Mouse (Mus musculus) left cerebral cortex, adult 11 months (tissue): ENCODE results near the gene Atp13a4.

Experiments
- DNase-seq: peaks from one replicate; pipeline ENCODE4 v3.0.0; 2022; ENCODE audit warnings: low spot score

Atp13a4 gene

DNA sequence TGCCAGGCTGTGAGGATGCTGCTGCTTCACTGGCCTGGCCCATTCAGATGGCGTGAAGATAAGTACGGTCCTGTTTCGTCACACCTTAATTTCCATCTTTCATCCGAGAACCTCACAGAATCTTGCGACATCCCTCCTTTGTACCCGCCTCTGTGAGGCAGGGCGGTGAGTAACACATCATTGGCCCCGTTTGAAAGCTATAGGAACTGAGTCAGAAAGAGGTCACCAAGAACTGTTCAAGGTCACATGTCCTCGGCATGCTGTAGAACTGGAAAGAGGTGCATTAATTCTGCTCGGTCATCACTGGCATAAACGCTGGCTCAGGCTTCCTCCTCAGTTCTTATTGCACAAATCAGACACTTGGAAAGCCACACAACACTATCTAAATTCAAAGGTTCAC, at the start of gene Atp13a4:
TSS of gene Atp13a4 (minus strand) at position 36 of the 400 bp plus-strand sequence.
- DNase-seq = no peak

DNA sequence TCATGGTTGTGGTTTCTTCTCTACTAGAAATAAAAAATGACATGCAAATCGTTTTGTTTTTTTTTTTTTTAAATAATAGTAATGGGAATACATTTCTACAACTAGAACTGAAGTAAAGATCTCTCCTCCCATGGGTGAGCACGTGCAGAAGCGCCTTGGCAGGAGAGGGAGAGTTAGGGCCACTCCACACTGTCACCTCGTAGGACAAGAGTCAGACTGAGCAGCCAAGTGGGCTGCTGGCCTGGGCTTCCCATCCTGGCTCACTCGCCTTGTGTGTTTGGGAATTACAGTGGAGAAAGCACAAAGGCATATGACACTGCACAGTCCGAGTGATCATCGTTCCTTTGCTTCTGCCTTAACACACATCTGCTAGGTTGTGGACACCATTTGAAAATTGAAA, 47.5 kb upstream of the Atp13a4 start:
- DNase-seq = no peak

DNA sequence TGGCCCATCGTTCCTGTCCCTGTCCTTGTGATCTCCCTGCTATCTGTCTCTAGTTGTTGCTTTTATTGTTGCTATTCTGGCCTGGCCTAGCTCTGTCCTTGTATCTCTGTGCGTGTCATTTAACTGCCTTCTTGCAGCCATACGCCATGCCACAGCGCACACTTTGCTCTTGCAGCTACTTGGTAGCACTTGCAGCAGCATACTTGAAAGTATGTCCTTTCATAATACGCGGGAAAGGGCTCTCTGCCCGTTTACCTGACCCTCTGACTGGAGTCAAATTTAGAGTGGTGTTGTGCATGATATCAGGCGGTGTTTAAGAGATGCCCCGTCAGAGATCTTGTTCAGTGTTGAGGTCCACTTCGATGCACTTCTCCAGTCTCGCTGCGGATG, 35.1 kb upstream of the Atp13a4 start:
- DNase-seq = no peak

DNA sequence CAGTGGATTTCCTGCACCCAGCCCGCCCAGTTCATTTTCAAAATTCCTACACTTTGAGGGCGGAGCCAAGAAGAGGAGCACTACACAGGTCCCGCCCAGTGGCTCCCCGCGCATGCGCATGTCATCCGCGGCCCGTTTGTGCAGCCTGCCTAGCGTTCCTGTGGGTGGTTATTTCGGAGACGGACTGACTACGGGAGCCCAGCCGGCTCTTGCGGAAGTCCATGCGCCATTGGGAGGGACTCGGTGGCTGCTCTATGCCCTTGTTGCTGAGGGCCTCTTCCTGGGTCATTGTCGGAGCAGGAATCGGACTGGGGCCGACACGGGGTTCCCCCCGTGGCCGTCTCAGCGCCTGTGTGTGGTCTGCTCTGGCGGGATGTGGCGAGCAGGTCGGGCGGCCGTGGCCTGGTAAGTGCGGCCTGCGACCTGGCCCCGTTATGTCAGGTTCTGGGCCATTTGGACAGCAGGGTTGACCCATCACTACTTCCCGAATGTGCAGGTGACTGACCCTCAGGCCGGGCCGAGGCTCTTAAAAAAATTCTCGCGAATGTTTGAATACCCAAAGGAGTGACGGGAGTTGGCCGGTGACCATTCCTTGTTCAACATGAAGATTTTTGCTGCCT, 34.6 kb upstream of the Atp13a4 start, which contains the start of gene Opa1:
TSS of gene Opa1 (plus strand) at position 168 of the 620 bp plus-strand sequence.
- DNase-seq = peak; percentile 96

DNA sequence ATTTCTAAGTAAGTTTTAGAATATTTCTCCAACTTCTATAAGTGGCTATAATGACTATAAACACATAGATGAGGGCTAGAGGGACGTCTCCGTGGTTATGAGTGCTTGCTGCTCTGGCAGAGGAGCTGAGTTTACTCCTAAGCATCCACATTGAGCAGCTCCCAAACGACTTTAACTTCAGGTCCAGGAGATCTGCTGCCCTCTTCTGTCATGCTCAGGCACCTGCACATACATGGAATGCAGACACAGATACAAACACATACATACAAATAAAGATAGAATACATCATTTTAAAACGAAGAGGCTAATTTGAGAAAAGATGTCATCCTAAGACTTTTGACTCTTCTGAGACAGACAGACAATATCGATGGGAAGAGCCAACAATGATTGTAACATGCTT, 31.0 kb upstream of the Atp13a4 start:
- DNase-seq = no peak

DNA sequence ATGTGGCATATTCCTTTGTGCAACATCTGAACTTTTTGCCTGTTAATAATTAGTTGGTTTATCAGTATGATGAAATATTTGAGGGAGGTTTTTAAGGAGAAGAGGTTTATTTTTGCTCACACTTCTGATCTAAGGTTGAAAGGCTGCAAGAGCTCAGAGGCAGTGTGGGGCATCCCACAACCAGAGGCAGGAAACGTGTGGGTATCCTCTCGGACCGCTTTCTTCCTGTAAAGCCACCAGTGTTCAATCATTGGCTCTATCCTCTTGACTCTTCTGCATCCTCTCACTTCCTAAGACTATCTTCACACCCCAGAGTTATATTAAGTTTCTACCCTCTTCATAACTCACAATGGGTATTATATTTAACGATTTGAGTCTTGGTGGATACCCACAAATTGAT, 29.3 kb upstream of the Atp13a4 start:
- DNase-seq = no peak

DNA sequence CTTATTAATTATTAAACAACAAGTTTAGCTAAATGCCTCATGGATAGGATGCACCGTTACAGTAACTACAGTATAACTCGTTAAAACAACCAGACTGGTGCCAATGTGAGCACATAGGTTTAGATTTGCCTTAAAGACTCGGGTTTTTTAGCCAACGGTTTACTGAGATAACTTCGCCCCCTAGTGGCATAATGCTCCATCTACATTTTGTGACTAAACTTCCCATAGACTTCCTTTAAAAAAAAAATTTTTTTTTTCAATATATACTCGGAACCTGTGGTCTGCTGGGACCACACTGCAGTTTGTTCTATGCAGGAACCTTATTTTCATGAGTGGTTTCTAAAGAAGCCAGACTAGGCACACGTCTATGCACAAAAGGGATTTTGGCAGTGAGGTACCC, 16.2 kb upstream of the Atp13a4 start:
- peak; percentile 52 for DNase-seq

DNA sequence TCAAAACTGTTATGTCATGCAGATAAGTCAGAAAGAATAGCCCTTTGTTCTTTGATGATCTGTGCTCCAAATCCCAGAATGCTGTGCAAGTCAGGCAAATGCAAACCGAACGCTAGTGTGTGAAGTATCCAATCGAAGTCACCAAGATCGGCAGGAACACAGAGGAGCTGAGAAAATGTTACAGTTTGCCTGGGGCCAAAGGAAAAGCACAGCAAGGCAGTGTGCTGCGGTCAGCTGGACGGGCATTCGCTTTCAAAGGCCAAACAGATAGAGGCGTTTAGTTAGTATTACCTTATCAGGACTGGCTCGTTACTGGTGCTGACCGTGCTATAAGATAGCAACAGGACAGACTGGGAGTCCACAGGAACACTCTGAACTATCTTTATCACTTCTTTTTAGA, 15.8 kb upstream of the Atp13a4 start:
- no peak for DNase-seq

DNA sequence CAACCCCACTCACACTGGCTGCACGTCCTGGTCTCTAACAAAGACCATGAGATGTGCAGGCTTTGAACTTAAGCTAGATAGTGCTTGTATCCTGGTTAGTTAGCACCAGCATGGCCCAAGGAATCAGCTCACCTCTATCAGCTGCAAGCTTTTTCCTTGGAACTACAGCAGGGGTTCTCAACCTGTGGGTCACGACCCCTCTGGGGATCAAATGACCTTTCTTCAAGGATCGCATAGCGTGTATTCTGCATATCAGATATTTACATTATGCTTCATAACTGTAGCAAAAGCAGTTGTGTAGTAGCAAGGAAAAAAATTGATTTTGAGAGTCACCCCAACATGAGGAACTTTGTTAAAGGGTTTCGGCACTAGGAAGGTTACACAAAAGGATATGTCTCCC, 15.0 kb upstream of the Atp13a4 start:
- DNase-seq = no peak

DNA sequence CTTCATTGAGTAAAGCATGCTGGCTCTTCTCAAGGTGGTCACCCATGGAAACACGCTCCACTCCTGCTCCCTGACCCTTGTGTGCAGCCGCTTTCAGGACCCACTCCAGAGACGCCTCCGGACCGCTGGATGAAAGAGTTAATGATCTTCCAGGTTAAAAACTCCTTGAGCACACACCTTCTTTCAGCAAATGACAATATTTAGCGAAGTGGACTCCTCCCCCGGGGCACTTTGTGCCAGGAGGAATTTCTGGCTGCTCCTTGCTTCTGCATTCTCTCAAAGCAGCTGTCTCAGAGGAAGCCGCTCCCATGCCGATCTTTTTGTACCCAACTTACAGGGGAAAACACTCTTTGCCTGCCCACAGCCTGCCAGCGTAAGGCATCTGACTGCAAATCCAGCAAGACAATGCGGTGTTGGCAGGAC, 3.4 kb downstream of the Atp13a4 start:
- no peak for DNase-seq

DNA sequence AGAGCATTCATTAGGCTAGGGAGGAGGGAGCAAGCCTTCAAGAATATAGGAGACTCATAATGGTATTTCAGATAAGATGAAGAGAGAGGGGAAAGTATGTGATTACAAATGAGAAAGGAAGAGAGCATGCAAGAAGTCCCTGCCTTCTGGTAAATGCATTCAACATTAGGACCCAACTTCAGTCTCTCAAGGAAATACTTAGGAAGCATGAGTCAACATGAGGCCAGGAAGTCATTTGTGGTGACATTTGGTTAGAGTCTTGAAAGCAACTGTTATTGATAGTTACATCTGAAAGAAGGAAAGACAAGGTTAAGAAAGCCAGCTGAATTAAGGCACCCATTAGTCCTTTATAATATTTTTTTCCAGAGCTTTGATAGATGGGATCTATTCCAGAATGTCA, 4.8 kb downstream of the Atp13a4 start:
- DNase-seq = no peak

DNA sequence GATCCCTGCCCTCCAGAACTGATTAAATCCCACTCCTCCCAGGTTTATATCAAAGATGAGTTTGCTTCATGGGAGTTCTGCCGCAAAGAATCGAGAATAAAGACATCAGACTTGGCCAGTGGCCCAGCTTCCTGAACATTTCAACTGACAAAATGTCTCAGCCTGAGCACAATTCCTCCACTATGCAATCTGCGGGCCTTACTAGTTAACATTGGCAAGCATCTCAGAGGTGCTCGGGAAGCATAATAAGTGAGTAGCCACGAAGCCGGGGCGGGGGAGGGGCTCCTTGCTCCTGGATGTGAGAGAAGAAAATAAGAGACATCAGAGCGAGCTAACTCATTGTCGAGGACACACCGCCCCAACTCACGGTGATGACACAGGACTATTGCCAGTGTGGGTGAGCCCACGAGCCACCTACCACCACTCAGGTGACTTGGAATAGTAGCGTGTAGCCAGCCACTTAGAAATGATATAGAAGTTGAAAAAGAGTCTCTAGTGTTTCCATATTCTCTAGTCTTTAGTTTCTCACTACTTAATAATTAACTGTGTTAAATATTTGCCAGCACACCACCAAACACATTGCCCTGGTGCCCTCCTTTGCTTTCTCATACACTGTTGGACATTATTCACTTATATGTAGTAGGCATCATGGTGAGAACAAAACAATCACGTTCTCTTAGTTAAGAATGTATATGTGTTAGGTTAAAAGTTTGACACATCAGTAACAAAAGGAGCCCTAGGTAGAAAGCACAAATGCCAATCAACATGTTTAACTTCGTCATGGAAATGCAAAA, 8.1 kb downstream of the Atp13a4 start:
- DNase-seq = no peak

DNA sequence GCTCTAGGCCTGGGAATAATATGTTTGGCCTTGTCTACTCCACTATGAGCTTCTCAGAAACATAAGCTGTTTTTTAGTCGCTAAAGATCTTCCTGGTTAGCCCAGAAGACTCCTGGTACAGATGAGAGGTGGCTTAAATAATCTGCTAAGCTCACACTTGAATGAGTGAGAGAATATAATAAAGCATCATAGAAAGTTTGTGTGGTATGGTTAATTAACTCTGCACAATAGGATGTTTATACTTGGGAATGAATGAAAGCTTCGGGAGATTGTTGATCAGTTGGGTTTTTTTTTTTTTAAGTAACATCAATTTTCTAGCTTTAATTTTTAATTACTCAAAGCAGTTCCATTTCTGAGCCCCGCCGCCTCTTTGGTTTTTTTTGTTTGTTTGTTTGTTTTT, 8.8 kb downstream of the Atp13a4 start:
- DNase-seq = no peak

DNA sequence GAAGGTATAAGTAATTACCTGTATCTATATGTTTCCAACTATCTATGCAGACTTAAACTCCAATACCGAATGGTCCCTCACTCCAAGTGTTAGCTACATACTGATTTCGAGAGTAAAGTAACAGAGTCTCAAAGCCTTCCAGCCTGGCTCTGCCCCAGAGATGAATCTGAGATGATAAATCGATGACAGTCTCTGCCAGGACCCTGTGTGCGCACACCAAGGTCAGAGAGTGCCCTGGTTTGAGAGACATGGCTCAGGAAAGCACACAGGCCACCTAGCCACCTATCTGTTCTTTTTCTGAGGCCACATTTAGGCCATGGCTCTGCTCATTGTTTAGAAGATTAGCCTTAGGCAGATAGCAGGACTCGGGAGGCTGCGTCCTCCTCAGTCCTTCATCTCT, 11.0 kb downstream of the Atp13a4 start:
- no peak for DNase-seq

DNA sequence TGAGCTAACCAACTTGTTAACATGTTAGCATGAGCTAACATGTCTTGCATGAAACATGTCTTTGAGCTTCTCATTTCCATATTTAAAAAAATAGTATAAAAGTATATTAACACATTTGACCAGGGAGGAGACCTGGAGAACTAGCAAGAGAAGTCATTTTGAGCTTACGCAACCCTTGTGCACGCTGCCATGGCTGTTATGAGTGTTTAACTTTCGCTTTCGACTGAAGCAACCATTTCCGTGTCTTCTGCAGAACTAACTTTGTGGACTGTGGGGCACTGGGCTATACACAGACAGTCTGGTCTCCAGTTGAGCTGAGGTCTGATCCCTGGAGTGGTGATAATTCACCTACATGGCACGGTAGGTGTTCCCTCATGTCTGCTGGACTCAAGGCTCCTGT, 17.6 kb downstream of the Atp13a4 start:
- no peak for DNase-seq

DNA sequence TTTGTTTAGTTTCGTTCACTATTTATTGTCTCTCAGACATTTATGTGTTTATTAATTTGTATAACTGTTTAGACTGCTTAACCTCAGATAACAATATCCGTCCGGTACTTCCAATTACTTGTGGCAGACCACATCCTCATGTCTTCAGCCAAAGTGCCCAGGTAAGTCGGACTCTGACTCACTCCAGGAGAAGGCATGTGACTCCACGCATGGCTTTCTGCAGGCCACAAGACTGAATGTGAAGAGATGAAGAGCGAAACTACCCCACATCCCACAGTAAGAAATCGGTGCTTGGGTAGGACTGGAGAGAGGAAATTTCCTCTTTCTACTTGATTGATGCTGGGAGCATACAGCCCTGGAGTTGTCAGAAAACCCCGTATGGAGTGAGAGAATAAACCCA, 18.1 kb downstream of the Atp13a4 start:
- no peak for DNase-seq

DNA sequence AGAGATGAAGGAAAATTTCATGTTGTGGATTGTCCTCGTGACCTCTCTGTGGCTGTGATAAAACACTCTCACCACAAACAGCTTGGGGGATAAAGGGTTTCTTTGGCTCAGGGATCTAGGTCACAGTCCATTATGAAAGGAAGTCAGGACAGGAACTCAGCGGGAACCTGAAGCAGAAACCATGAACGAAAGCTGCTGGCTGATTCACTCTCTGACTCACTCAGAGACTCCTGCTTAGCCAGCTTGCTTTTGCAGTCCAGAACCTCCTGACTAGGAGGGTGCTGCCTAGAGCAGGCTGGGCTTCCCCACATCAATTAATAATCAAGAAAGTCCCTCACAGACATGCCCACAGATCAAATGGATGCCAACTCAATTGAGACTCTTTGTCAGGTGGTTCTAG, 32.2 kb downstream of the Atp13a4 start:
- DNase-seq = no peak

DNA sequence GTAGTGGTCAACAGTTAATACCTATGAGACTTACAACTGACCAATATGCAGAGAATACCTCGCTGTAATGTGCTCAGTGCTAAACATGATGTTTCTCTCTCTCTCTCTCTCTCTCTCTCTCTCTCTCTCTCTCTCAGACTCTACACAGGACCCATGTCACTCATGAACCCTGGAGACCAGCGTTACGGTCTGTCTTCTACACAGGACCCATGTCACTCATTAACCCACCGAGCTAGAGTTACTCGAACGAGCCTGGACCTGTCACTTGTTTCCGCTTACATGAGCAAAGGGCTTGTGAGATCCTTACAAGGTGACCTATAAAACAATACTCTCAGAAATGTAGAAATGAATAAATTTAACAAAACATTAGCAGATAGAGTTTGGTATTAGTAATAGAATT, 33.9 kb downstream of the Atp13a4 start:
- no peak for DNase-seq

DNA sequence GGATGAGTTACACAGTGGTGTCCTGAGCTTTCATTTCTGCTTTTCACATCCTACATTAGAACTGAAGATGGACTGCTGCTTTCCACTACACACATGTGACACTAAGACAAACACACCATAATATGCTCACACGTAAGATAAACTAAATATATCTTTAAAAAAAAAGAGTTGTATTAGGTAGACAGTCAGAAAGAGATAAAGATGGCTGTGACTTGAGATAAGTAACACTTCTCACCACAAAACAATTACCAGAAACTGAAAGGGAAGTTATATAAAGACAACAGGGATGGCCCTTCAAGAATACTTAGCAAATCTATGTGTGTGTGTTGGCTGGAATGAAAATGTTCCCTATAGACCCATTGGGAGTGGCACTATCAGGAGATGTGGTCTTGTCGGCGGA, 34.8 kb downstream of the Atp13a4 start:
- no peak for DNase-seq

DNA sequence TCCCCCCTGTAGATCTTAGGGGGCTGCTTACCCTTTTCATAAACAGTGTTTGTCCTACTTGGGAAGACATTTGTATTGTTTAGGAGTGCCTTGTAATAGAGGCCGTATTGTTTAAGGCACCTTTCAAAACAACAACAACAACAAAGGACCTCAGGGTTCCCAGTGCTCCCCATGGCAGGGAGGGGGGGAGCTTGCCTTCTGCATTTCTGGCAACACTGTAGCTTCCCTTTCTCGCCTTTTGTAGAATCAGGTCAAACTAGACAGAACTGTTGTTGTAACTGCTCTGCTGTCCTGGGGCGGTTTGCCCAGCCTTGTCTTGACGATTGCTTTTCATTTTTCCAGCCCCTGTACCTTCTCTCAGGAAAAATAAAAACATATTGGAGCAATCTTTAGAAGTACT, 40.0 kb downstream of the Atp13a4 start:
- no peak for DNase-seq

DNA sequence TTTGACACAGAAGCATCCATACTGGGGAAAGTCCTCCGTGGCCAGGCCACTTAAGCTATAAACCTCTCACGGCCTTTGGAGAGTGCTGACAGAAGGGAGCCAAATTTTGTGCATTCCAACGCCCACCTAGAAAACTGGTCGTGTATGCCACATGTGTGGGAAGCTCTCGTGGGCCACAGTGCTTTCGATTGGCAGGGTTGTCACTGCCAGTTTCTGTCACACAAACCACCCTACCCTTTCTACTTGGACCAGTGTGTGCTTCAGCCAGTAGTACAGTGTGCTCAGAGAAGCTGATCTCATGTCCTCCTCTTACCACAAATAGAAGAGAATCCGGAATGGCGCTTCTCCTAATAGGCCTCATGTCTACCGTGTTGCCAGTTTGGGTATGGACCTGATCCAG, 40.5 kb downstream of the Atp13a4 start:
- no peak for DNase-seq

DNA sequence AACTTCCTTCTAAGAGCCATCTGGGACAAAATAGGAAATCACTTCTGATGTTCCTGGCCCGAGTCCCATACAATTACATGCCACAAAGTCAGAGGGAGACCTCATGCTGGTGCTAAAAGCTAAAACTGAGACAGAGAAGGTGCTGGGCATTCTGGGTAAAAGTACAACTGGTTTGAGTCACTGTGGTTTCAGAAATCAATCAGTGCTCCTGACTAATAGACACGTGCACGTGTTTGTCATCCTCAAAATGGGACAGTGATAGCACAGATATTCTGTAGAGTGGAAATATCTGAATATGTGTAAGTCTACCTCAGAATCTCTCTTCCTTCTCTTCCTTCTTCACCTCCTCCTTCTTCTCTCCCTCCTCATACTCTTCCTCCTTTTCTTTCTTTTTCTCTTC, 53.6 kb downstream of the Atp13a4 start:
- DNase-seq = no peak

DNA sequence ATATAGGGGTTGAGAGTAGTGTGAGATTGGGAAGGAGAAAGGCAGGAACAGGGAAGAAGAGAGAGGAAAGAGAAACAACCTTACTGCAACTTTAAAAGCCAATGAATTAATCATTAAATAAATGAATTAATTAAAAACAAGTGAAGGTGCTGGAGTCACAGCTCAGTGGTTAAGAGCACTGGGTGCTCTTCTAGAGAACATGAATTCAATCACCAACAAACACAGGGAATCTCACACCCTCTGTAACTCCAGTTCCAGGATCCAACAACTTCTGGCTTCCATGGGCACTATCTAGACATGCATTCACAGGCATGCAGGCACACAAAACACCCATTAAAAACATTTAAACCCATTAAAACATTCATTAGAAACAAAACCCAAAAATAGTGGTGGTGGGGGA, 63.2 kb downstream of the Atp13a4 start:
- no peak for DNase-seq

DNA sequence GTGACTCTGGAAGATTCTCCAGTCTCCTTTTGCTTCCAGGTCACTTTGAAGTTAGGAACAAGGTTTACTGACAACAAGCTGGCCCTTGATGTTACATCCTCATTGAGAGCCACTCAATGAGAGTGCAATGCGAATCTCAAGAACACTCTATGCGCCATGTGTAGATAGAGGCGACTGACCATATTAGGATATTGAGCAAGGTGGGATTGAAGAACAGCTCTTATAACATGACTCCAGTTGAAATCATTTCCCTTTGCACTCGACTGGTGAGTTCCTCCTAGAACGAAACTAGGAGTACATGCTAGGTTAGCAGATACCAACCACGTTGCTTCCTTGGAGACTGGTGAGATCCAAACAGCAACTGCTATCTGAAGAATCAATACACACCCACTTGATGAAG, 64.3 kb downstream of the Atp13a4 start:
- DNase-seq = no peak
